Mouse (Mus musculus) monocyte, adult 5-6 weeks (primary cell): ENCODE results near the gene Ak6. TPM values are rescaled to one million over a fixed set of nuclear protein-coding genes. Genes with fewer than 3 reads are reported as not detected.

ENCODE experiments used
- ATAC-seq: fragments of 153-309, 156-312 bp; replicated peaks from 2 replicates; pipeline ENCODE4 v1.8.0; 2017; ENCODE audit warnings: mild to moderate bottlenecking; ENCODE audit not compliant: low TSS enrichment, insufficient number of reproducible peaks, severe bottlenecking, poor library complexity, low FRiP score
- total RNA-seq: library from RNA; stranded (forward); fragments of 200-1000, 200-491, 200-594 nt; gene quantifications from 3 replicates; pipeline ENCODE4 v1.2.3, GENCODE M21; 2017

Gene Ak6
- total RNA-seq, 1 experiment from 2014 or later = 133 TPM

DNA sequence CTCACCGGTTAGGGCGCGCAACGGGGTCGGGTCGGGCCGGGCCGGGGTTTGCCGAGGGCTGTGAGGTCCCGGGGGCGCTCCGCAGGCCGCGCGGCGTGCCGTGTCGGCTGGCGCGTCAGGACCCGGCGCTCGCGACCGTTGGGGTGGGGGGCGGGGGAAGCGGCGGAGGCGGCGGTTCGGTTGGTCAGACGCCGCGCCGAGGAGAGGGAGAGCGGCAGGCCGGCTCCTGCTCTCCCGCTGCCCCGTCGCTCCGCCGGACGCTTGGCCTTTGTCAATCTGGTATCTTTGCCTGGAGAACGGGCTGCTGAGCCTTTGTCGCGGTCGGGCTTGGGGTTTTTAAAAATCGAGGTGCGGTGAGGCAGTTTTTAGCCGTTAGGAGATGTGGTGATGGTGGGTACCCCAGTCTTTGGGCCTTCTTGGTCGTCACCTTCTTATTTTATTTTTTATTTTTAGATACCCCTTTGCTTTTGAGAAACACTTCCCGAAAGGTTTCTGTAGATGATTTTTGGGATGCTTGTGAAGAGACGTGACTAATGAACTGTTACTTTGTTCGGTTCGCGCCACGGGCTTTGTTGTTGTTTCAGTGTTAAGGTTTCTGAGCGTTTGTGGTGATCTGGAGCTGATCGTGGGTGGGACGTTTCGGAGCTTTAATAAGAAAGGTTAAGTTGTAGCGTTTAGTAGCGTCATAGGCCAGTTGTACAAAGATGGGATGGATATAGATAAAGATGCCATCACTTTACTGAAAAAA is 834 bp downstream of the Ak6 start, which contains the start of gene Taf9:
Gene Taf9 (plus strand): TSS at position 141 of the 748 bp plus-strand sequence.
- peak; percentile 10; the same call in 1 of the 2 replicates for ATAC-seq

DNA sequence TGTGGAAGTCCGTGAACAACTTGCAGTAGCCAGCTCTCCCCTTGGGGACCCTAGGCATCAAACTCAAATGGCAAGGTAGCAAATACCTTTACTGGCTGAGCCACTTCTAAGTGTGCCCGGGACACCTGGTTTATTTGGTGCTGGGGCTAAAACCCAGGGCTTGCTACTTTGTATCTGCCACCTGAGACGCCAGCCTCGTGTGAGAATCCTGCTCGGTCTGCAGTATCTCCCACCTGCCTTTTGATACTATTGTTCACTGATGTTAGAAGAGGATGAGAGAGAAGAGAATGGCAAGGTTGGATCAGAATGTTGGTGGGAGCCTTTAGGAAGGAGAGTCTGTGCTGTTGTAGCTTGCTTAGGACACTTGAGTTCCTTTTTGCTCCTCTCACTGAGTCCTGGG is 7.3 kb downstream of the Ak6 start:
- ATAC-seq = no peak

DNA sequence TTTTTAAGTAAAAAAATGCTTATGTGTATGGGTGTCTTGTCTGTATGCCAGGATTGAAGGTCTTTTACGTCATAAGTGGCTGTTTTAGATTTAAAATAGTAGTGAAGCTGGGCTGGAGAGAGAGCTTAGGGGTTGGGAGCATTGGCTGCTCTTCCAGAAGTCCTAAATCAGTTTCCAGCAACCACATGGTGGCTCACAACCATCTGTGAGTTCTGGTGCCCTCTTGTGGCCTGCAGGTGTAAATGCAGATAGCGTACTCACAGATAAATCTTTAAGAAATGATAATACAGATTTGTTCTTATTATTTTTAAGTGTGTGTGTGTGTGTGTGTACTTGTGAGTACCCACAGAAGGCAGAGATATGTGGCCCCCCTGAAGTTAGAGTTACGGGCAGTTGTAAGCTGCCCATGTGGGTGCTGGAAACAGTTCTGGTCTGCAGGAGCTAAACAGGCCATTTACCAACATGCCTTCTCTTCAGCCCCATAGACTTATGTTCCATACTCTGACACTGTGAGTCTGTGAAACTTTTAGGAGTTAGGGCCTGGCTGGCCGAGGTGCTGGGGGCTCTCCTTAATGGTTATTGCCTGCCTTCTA is 9.2 kb downstream of the Ak6 start:
- ATAC-seq = peak; percentile 63; the same call in 1 of the 2 replicates

DNA sequence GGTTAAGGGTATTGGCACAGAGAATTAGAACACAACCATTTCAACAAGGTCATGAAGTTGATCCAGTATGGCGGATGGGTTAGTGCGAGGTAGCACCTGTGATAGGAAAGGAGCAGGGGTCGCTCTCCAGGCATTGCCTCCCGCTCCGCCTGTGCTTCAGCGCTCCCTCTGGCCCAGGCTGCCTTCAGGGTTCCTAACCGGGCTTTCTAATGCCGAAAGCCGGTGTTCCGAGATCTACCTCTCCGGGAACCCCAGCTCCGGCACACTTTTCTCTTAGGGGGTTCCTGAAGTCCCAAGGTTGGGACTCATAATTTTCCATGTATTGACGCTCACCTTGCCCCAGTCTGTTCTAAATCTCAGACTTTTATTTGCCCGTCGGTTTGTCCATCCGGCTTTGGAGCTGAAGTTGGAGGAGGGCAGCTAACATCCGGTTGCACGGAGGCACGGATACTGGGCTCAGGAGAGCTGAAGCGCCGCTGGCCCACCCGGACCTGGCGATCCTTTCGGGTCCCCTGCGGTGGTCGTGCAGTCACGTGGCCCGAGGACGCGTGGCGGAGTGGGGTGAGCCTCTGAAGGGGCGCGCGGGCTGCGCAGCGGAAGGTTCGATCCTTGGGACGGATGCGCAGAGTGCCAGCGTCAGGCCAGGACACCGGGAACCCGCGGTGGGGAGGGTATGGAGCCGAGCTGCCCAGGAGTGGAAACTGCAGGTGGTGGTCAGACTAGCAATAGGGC is 18.7 kb downstream of the Ak6 start, which contains the start of gene Ccdc125:
Gene Ccdc125 (plus strand): TSS at position 427 of the 732 bp plus-strand sequence.
- 0 out of 2 replicates have a peak, but pooled peaks have one; percentile 28 for ATAC-seq

DNA sequence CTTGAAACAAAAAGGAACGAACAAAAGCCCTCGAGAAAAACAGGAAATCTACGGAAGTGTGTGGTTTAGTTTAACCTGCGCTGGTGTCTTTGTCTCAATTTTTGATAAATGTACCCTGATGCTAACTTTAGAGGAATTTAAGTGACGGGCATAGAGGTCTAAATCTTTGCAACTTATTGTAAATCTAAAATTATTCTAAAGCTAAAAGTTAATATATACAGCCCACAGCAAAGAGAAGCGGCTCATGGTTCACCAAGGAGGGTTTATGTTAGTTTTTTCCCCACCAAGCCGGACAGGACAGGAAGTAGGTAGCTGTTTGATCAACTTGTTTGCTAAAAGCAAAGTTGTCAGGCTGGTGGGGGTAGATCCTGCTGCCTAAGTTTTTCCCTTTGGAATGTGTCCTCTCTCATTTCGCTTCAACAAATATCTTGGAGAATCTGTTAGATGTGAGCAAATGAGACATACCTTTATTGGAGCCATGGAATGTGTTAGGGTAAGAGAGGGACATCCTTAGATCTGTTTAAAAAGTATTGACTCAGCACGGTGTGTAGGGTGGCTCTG is 19.5 kb downstream of the Ak6 start:
- no peak for ATAC-seq

DNA sequence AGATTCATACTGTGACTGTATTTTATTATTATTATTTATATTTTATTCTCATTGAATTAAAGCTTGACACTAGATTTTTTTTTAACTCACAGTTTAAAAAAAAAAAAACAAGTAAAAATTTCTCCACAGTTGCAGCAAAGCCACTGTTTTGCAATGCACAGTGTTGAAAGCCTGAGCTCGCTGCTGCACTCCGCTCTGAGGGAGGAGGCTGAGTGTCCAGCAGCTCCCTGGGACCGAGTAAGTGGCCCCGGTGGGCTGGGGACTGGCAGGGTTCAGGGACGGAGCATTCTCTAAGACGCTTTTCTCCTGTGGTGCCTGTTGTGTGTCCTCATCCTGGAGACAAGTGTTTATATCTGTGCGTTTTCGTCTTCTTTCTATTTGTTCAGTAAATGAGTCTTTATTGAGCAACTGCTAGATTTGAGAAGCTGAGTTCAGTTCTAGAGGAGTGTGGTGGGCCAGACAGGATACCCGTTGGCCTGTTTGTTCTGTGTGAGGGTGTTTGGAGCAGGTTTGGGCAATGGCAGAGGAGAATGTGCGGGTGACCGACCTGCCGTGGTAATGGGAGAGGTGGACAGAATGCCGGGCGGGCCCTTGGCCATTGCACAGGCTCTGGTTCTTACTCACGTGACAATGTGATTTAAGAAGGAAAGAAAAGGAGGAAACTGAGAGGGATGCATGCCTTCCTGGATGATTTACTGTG is 25.3 kb downstream of the Ak6 start:
- peak; percentile 63 for ATAC-seq

DNA sequence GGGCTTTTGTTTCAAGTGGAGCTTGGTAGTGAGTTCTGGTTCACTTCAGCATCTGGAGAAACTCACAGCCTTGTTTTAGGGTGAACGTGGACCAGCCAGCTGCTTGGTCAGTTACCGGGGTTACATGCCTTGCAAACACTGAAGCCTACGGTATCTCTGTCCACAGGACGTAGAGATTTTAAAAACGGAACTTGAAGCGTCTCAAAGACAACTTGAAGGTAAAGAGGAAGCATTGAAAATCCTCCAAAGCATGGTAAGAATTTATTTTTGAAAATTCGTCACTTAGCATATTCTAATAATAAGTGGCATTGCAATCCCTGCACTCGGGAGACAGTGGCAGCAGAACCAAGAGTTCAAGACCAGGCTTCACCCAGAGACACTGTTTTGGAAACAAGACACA is 30.8 kb downstream of the Ak6 start:
- no peak for ATAC-seq

DNA sequence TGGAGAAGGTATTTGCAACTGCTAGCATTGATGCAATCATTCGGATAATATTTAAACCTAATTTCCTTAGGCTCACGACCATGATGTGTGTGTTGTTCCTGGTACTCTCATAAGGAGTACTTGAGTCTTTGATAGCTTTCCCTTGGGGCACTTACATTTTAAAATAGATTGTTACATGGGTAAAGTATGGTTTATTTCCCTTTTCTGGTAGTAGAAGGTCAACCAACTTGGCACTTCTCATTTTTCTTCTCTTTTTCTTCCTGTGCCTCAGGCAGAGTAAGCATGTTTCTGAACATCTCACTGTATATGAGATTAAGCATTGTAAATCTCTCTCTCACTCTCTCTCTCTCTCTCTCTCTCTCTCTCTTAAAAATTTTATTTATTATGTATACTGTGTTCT is 32.1 kb downstream of the Ak6 start:
- peak; percentile 84 for ATAC-seq

DNA sequence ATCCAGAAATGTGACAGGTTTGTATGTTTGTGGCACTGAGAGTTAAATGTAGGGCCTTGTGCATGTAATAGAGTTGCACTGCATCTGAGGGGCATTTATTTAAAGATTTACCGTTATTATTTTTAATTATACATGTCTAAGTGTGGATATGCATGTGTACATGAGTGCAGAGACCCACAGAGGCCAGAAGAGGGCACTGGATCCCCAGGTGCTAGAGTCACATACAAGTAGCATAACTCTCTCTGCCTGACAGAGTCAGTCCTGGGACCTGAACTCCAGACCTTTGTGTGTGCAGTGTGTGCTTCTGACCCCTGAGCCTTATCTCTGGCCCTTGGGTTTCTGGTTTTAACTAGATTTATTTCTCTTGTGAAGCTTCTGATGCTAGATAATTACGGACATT is 33.6 kb downstream of the Ak6 start:
- ATAC-seq = no peak

DNA sequence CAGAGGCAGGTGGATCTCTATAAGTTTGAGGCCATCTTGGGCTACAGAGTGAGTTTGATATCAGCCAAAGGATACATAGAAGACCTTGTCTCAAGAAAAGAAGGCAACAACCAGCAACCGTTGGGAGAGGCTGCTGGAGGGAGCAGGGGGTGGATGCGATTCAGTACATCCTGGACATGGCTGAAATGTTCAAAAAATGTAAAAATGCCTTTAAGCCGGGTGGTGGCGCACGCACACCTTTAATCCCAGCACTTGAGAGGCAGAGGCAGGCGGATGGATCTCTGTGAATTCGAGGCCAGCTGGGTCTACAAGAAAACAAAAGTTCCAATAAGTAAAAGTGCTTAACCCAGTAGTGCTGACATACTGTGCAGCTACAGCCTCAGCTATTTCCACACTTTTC is 36.7 kb downstream of the Ak6 start:
- no peak for ATAC-seq

DNA sequence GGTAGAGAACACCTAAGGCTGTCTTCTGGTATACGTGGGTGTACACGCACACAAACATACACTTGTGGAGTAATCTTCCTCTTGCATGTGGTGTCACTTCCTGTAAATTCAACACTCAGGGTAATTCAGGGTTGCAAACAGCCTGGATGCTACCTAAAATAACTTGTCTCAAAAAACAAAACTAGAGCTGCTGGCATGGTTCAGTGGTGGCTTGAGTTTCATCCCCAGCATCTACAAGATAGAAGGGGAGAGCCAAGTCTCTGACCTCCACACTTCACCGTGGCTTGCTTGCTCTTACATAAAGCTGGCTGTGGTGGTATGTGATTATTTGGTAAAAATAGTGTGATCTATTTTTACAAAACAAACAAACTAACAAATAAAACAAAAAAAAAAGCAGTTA is 46.8 kb downstream of the Ak6 start:
- no peak for ATAC-seq

DNA sequence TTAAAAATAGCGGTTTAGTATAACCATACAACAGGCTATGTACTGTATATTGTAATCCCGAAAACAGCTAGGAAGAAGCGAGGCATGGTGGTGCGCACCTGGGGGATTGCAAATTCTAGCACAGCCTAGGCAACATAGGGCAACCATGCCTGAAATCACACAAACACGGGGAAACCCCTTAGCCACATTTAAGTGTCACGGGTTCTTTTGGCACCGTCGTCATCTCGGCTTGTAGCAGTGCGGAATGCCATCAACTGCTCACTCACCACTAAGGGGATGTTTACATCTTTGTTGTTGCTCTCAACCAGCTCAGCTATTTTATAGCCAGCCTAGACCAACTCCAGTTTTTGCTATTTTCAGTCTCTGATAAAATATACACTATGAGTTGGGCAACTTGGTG is 48.1 kb downstream of the Ak6 start:
- no peak for ATAC-seq

DNA sequence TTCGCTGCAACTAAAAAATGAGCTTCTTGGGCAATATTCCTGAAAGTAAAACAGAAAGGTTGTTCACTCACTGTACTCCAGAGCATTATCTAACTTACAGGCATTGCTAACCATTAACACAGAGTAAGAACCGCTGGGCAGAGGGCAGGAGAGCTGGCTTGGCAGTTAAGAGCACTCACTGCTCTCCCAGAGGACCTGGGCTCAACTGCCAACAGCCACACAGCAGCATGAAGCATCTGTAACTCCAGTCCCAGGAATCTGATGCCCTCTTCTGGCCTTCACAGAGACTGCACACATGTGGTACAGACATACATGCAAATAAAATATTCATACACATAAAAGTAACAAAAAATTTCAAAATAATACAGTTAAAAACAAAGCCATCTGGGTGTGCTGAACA is 52.7 kb downstream of the Ak6 start:
- no peak for ATAC-seq

DNA sequence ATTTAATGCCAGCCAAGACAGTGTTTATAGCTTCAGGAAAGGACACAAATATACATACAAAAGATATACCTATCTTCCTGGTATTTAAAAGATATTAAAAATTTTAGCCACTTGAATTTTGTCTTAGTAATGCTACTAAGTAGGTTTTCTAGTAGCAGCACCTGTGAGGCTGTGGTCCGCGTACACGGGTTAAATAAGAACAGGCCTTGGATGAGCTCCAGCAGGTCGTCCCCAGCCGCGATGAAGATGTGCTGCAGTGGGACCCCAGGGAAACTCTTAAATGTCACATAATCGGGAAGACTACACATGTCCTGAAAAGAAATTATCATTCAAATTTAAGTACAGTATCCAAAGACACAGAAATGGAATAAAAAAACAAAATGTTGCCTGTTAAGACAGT is 55.4 kb downstream of the Ak6 start:
- ATAC-seq = no peak

DNA sequence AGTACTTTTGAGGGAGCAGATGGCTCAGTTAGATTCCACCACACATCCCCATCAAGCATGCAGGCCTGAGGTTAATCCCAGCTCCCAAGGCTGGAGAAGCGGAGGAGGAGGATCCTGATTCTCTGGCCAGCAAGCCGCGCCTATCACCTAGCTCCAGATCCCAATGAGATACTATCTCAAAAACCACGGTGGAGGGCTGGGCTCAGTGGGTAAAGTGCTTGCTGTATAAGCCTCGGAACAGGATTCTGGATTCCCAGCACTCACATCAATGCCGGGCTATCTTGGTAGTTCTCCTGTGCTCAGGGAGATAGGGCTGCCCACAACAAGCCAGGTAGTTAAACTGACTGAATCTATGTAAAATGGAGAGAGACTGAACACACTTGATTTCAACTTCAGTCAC is 64.7 kb downstream of the Ak6 start:
- ATAC-seq = no peak
